ENCODE assay signal across 8 mouse cellular contexts in genomic region chr17:29007641-29008325, GRCm38 (mm10). TPM values are rescaled to one million over a fixed set of nuclear protein-coding genes. Genes with fewer than 3 reads are reported as not detected.
DNase-seq lines count a peak whose midpoint lies in the region; ATAC-seq lines count a peak whose summit lies in the region.

TSS of gene Stk38 (minus strand) at chr17:29007995.

- no peaks in the 10 kb centered on the region for H3K36me3 ChIP-seq in hindbrain, embryonic 15.5 days
- no peaks in the 10 kb centered on the region for H3K36me3 ChIP-seq in macrophage (ENCODE audit: inconsistent target)

- peaks cover 27% of the 10 kb centered on the region for H3K4me1 ChIP-seq in hindbrain, embryonic 15.5 days (replicated peaks)

- peaks cover 47% of the 10 kb centered on the region for H3K79me2 ChIP-seq in macrophage (ENCODE audit: inconsistent target)

- no peaks in the 10 kb centered on the region for H3K9me3 ChIP-seq in hindbrain, embryonic 15.5 days

- DNase-seq in T-cell, adult 2 months (ENCODE audit: low spot score): peak; percentile 94
- peak; percentile 90 to 91 for DNase-seq in cerebellum, postnatal 36 days
- peak; percentile 92 to 94 for DNase-seq in frontal cortex, postnatal 36 days (ENCODE audit: low spot score in 2 of 2)
- DNase-seq in left cerebral cortex, adult 18-20 months (ENCODE audit: low spot score in 2 of 2): peak; percentile 84 to 92
- peak; percentile 91 for DNase-seq in right cerebral cortex, adult 18-20 months
- peak; percentile 68 for DNase-seq in urinary bladder, postnatal 10 days (ENCODE audit: low spot score)

- peak within 1 kb of the TSS; percentile 97 for H3K4me3 ChIP-seq in hindbrain, embryonic 15.5 days
- H3K4me3 ChIP-seq in macrophage (ENCODE audit: inconsistent target): peak within 1 kb of the TSS; percentile 100

- peak within 1 kb of the TSS; percentile 83 for H3K4me2 ChIP-seq in hindbrain, embryonic 15.5 days

- H3K9ac ChIP-seq in hindbrain, embryonic 15.5 days: peak within 1 kb of the TSS; percentile 93

- WGBS in hindbrain, embryonic 15.5 days: under 1% methylated on average over 52 of the region's 65 CpGs
- under 1% methylated on average over 63 of the region's 65 CpGs for WGBS in macrophage (ENCODE audit: missing documents)

- peak within 1 kb of the TSS; percentile 86 for H3K27ac ChIP-seq in hindbrain, embryonic 15.5 days (replicated peaks)
- peak within 1 kb of the TSS; percentile 93 for H3K27ac ChIP-seq in macrophage

- ATAC-seq in hindbrain, embryonic 15.5 days (ENCODE audit: low FRiP score, low read depth): peak; percentile 93

- no peaks in the 10 kb centered on the region for H3K27me3 ChIP-seq in hindbrain, embryonic 15.5 days

RNA-seq across cellular contexts. Expression of gene Stk38, which starts in this region (rescaled TPM):
- 83.0 and 88.0 TPM in 2 replicates for polyA plus RNA-seq in hindbrain, embryonic 15.5 days (2015; fragmentation: Nextera tagmentation; extraction: Ambion mirVana)
- total RNA-seq in left cerebral cortex, adult 18-20 months (2021): 10 to 100 TPM; 43.2 to 45.8 TPM
- 100 to 1,000 TPM; 193 to 792 (median 580) TPM for total RNA-seq in macrophage (2018; cell fraction: chromatin; rRNA removed)
- 10 to 100 TPM; 41.5 to 90.6 (median 71.6) TPM for total RNA-seq in macrophage (2018; cell fraction: cytosol; rRNA removed)
- 100 to 1,000 TPM; 124 to 452 (median 250) TPM for total RNA-seq in macrophage (2018; cell fraction: nucleus; rRNA removed)
- 50.4 to 96.1 TPM (median 84.7 TPM) in 3 replicates for polyA plus RNA-seq in macrophage (2018)

Comparison
In these comparisons a context has a peak if more than half of its experiments do, and no peak if none do; other contexts are left out.
1. Peak in every context shown above with its lines: DNase-seq, ATAC-seq, H3K4me3 ChIP-seq and H3K27ac ChIP-seq.